Mouse (Mus musculus) intestine, embryonic 15.5 days (tissue): Measurements from ENCODE around the gene Ccn2. TPM values are rescaled to one million over a fixed set of nuclear protein-coding genes. Genes with fewer than 3 reads are reported as not detected.

Source experiments
- ATAC-seq: fragments of 200-750 bp; cut with Nextera tagmentation; 2 replicates; pipeline ENCODE4 v1.8.0; 2017; ENCODE audit warnings: moderate TSS enrichment, moderate library complexity
- H3K27ac ChIP-seq: fragments of 300-500 bp; sonication (generic); 2 replicates; pipeline ENCODE4 v1.5.1; 2015; ENCODE audit warnings: mild to moderate bottlenecking, inconsistent platforms
- H3K27me3 ChIP-seq: fragments of 300-500 bp; sonication (generic); replicated peaks from 2 replicates; pipeline ENCODE4 v1.6.1; 2015; ENCODE audit warnings: inconsistent platforms
- H3K36me3 ChIP-seq: fragments of 300-500 bp; sonication (generic); 2 replicates; pipeline ENCODE4 v1.6.1; 2015; ENCODE audit warnings: inconsistent platforms
- H3K4me1 ChIP-seq: fragments of 300-500 bp; sonication (generic); replicated peaks from 2 replicates; pipeline ENCODE4 v1.6.1; 2015; ENCODE audit warnings: inconsistent platforms
- H3K4me2 ChIP-seq: fragments of 300-500 bp; sonication (generic); replicated peaks from 2 replicates; pipeline ENCODE4 v1.6.1; 2015; ENCODE audit warnings: mild to moderate bottlenecking, inconsistent platforms
- H3K4me3 ChIP-seq: fragments of 300-500 bp; sonication (generic); replicated peaks from 2 replicates; pipeline ENCODE4 v1.5.1; 2015; ENCODE audit warnings: inconsistent platforms
- H3K9ac ChIP-seq: fragments of 300-500 bp; sonication (generic); 2 replicates; pipeline ENCODE4 v1.6.1; 2015; ENCODE audit warnings: inconsistent platforms
- H3K9me3 ChIP-seq: fragments of 300-500 bp; sonication (generic); 2 replicates; pipeline ENCODE4 v1.6.1; 2016; ENCODE audit warnings: inconsistent platforms
- WGBS: fragments of 180-500 bp; shearing (Covaris S2); methylation state at CpG from one replicate; pipeline ENCODE4 v1.1.7; 2015; 5-methylcytosine and 5-hydroxymethylcytosine counted together
- polyA plus RNA-seq: library from polyadenylated mRNA; unstranded; fragments of >200 nt; fragmentation: Nextera tagmentation; extraction: Ambion mirVana; gene quantifications from 2 replicates; pipeline ENCODE4 v1.2.1, GENCODE M21; 2015

Ccn2 gene
- polyA plus RNA-seq, 1 experiment from 2014 or later: 10.1 TPM

- peaks cover 31% of the 10 kb centered on the region for H3K4me1 ChIP-seq
- H3K9me3 ChIP-seq: no peaks in the 10 kb centered on the region
- no peaks in the 10 kb centered on the region for H3K36me3 ChIP-seq
- H3K9ac ChIP-seq: no peak overlapping the region
- 45% methylated on average over 11 of the region's 11 CpGs for WGBS
- H3K4me2 ChIP-seq: 0 out of 2 replicates have a peak overlapping the region, but pooled peaks have one; percentile 1
- no peak overlapping the region for H3K4me3 ChIP-seq
- H3K27me3 ChIP-seq: no peaks in the 10 kb centered on the region
- peak overlapping the region; percentile 63 for H3K27ac ChIP-seq
- ATAC-seq: peak; percentile 74
Measured at GRCm38 (mm10) chr10:24635331-24635815, 40.1 kb downstream of the Ccn2 start.

DNA sequence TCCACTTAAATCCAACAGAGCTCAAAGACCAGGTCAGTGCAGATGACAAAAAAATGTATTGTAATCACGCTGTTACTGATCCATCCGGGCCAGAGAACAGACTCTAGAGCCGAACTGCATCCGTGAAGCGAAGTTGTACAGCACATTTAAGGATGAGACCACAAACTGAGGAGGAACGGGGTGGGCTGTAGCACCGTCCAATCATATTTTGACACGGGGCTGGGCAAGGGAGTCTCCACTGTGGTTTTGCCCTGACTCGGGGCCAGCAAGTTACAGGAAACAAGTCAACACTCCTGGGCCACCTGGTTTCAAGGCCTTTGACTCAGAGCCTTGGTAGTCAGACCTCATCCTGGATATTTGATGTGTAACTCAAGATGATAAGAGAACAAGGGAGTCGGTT is 40.6 kb downstream of the Ccn2 start:
- ATAC-seq: no peak
- H3K4me3 ChIP-seq: no peak overlapping the region
- H3K27me3 ChIP-seq: no peaks in the 10 kb centered on the region
- H3K9me3 ChIP-seq: no peaks in the 10 kb centered on the region
- H3K4me1 ChIP-seq: peaks cover 31% of the 10 kb centered on the region
- no peaks in the 10 kb centered on the region for H3K36me3 ChIP-seq
- 0 out of 2 replicates have a peak overlapping the region, but pooled peaks have one; percentile 1 for H3K4me2 ChIP-seq
- peak overlapping the region; percentile 63 for H3K27ac ChIP-seq
- no peak overlapping the region for H3K9ac ChIP-seq
- WGBS: 78% methylated on average over 10 of the region's 10 CpGs

DNA sequence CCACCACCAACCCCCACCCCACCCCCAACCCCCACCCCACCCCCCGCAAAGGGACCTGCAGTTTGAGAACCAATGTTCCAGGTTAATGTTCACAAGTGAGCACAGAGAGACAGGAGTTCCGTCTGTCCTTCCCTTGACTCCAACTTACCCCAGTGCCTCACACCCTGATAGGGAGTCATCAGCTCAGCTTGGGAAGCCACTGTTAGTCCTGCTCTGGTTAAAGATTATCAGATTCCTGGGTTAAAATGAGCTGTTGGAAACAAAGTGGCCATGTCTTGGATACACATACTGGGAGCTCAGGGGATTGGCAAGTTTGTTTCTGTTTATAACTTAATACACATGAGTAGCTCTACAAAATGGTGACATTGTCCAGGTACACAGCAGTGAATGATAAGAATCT is 41.7 kb downstream of the Ccn2 start:
- ATAC-seq: peak; percentile 26; the same call in 1 of the 2 replicates

GRCm38 (mm10) chr10:24638306-24639070 is 43.2 kb downstream of the Ccn2 start:
- peak overlapping the region; percentile 28 for H3K4me2 ChIP-seq
- no peaks in the 10 kb centered on the region for H3K9me3 ChIP-seq
- H3K36me3 ChIP-seq: no peaks in the 10 kb centered on the region
- peak overlapping the region; percentile 77 for H3K27ac ChIP-seq
- H3K9ac ChIP-seq: no peak overlapping the region
- H3K4me3 ChIP-seq: no peak overlapping the region
- peaks cover 31% of the 10 kb centered on the region for H3K4me1 ChIP-seq
- H3K27me3 ChIP-seq: no peaks in the 10 kb centered on the region
- peak; percentile 66 for ATAC-seq
- 13% methylated on average over 10 of the region's 10 CpGs for WGBS

More for the DNA sequence above, 41.7 kb downstream of the Ccn2 start:
- no peaks in the 10 kb centered on the region for H3K27me3 ChIP-seq
- WGBS: 60% methylated on average over 2 of the region's 2 CpGs
- no peaks in the 10 kb centered on the region for H3K36me3 ChIP-seq
- no peak overlapping the region for H3K9ac ChIP-seq
- peaks cover 31% of the 10 kb centered on the region for H3K4me1 ChIP-seq
- H3K4me2 ChIP-seq: 0 out of 2 replicates have a peak overlapping the region, but pooled peaks have one; percentile 17
- peak overlapping the region; percentile 81 for H3K27ac ChIP-seq
- no peaks in the 10 kb centered on the region for H3K9me3 ChIP-seq
- no peak overlapping the region for H3K4me3 ChIP-seq

DNA sequence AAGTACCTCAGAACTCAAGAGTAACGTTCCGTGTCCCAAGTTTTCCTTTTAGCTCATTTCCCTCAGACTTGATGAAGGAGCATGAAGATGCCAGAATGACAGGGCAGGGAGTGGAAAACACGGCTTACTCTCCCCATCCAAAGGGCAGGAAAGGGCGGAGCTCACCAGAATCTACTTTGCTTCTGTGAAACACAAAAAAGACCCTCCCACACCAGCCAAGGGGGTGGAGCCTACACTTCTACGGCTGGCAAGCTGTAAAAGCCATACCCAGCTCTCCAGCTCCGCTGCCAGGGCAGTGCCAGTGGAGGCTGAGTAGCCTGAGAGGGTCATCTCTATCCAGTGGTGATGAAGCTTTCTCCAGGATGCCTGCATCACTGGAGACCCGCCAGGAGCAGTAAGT is 44.4 kb downstream of the Ccn2 start:
- Histone ChIP-seq H3K36me3 (no peaks in the 10 kb centered on the region), H3K9ac (no peak overlapping the region), H3K4me2 (no peak overlapping the region), H3K4me3 (no peak overlapping the region), H3K27me3 (no peaks in the 10 kb centered on the region), H3K4me1 (peaks cover 25% of the 10 kb centered on the region), H3K27ac (0 out of 2 replicates have a peak overlapping the region, but pooled peaks have one; percentile 77), H3K9me3 (no peaks in the 10 kb centered on the region)
- 65% methylated on average over 7 of the region's 7 CpGs for WGBS
- ATAC-seq: no peak

- H3K9me3 ChIP-seq: no peaks in the 10 kb centered on the region
- no peak overlapping the region for H3K27ac ChIP-seq
- peaks cover 20% of the 10 kb centered on the region for H3K4me1 ChIP-seq
- H3K9ac ChIP-seq: no peak overlapping the region
- ATAC-seq: no peak
- H3K27me3 ChIP-seq: no peaks in the 10 kb centered on the region
- no peak overlapping the region for H3K4me2 ChIP-seq
- WGBS: 75% methylated on average over 6 of the region's 6 CpGs
- no peaks in the 10 kb centered on the region for H3K36me3 ChIP-seq
- no peak overlapping the region for H3K4me3 ChIP-seq
Measured at GRCm38 (mm10) chr10:24640186-24640875, 45.1 kb downstream of the Ccn2 start.

DNA sequence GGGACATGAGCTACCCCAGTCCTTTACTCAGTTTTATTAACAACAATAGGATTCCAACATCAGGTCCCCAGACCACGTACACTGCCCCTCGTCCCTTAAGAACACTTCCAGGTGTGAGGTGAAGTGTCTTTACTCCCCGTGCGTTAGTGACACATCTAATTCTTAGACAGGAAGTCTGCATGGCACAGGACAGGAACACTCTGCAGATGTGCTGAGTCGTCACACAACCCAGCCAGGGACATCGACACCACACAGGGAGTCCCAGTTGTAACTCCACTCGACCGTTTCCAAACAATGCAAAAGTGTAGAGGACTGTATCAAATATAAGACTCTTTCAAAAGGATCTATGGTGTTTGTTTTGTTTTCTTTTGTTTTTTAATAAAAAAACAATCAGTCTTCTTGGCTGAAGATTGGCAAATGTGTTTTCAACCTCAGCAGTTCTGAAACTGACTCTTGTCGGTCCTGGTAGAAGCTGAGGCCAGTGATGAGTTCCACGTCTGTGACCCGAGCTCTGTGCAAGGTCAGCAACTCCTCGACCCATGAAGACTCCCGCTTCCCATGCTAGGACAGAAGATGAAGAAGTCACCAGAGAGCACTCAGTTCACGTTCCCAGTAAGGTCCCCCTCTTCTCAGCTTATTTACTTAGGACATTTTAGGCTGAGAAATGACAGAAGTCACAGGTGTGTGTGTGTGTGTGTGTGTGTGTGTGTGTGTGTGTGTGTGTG is 46.3 kb downstream of the Ccn2 start:
- no peak for ATAC-seq
- Histone ChIP-seq H3K4me1 (peaks cover 14% of the 10 kb centered on the region; the same call in 1 of the 2 replicates), H3K4me2 (no peak overlapping the region), H3K36me3 (no peaks in the 10 kb centered on the region), H3K27me3 (no peaks in the 10 kb centered on the region), H3K4me3 (no peak overlapping the region), H3K9me3 (no peaks in the 10 kb centered on the region), H3K9ac (no peak overlapping the region), H3K27ac (no peak overlapping the region)
- WGBS: 66% methylated on average over 14 of the region's 14 CpGs

GRCm38 (mm10) chr10:24642796-24643580 is 47.7 kb downstream of the Ccn2 start:
- ATAC-seq: no peak
- Histone ChIP-seq H3K4me3 (no peak overlapping the region), H3K27ac (no peak overlapping the region), H3K27me3 (no peaks in the 10 kb centered on the region), H3K36me3 (no peaks in the 10 kb centered on the region), H3K9ac (no peak overlapping the region), H3K4me1 (peaks cover 10% of the 10 kb centered on the region; the same call in 1 of the 2 replicates), H3K4me2 (no peak overlapping the region), H3K9me3 (no peaks in the 10 kb centered on the region)
- WGBS: 79% methylated on average over 11 of the region's 11 CpGs

DNA sequence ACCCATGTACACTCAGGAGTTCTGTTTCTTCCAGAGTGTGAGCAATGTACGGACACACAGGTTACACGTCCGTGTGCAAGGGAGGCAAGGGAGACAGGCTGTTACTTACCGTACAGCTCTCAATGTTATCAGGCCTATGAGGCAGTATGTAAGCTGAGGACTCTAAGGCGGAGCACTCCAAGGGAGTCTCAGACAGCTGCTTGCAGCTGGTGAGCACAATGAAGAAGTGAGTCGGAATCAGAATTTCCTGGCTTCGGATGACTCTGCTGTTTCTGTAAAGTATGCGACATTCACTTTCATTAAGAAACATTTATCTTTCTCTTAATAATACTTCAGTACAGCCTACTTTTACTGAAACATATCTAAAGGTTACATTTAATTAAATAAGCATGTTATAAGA is 49.9 kb downstream of the Ccn2 start:
- ATAC-seq: no peak
- no peak overlapping the region for H3K27ac ChIP-seq

More for the DNA sequence above, 49.9 kb downstream of the Ccn2 start:
- 73% methylated on average over 8 of the region's 8 CpGs for WGBS
- H3K4me2 ChIP-seq: no peak overlapping the region
- H3K4me1 ChIP-seq: no peaks in the 10 kb centered on the region
- no peaks in the 10 kb centered on the region for H3K36me3 ChIP-seq
- no peaks in the 10 kb centered on the region for H3K9me3 ChIP-seq
- no peak overlapping the region for H3K4me3 ChIP-seq
- H3K27me3 ChIP-seq: no peaks in the 10 kb centered on the region
- no peak overlapping the region for H3K9ac ChIP-seq
